Mouse (Mus musculus) liver, embryonic 14.5 days (tissue): ENCODE data around the gene Ccdc40.

ENCODE experiments used
- CTCF ChIP-seq: IDR thresholded peaks from 2 replicates; pipeline ENCODE4 v1.5.1; 2016; ENCODE audit warnings: antibody characterized with exemption, low read depth, control low read depth
- EP300 ChIP-seq: IDR thresholded peaks from 2 replicates; pipeline ENCODE4 v1.6.1; 2016; ENCODE audit warnings: antibody characterized with exemption, low read depth

- no peak for TF ChIP-seq EP300
- no peak for TF ChIP-seq CTCF
Observed at GRCm38 (mm10) chr11:119192176-119192575, 36.2 kb upstream of the Ccdc40 start.
